Mouse (Mus musculus) ES-E14 (cell line): Measurements from ENCODE around the gene Shroom1. TPM values are rescaled to one million over a fixed set of nuclear protein-coding genes. Genes with fewer than 3 reads are reported as not detected.

Experiments
- DNase-seq: peaks from one replicate; pipeline ENCODE4 v3.0.0-alpha.2; 2013; ENCODE audit warnings: low read depth, low spot score
- H3K27ac ChIP-seq: 2 replicates; pipeline ENCODE4 v1.5.1; 2012; ENCODE audit warnings: low read depth, mild to moderate bottlenecking, low read length, moderate library complexity, mixed read lengths; ENCODE audit not compliant: poor library complexity, insufficient read depth, severe bottlenecking
- H3K36me3 ChIP-seq: 2 replicates; pipeline ENCODE4 v1.6.1; 2012; ENCODE audit warnings: mild to moderate bottlenecking, low read length, moderate library complexity, mixed read lengths; ENCODE audit not compliant: control insufficient read depth, poor library complexity, insufficient read depth, severe bottlenecking
- H3K4me1 ChIP-seq, 2 experiments: fragments of 150-350 bp in 1 of 2; sonication (generic) in 1 of 2; 2 replicates each; pipeline ENCODE4 v1.6.1; 2012; ENCODE audit warnings: low read length in 2 of 2, mild to moderate bottlenecking in 1 of 2, mixed read lengths in 1 of 2; ENCODE audit not compliant: control insufficient read depth in 2 of 2, insufficient read depth in 2 of 2, poor library complexity in 1 of 2
- H3K4me3 ChIP-seq, 2 experiments: fragments of 150-350 bp in 1 of 2; sonication (generic) in 1 of 2; 2 replicates each; pipeline ENCODE4 v1.5.1; 2012; ENCODE audit warnings: low read length in 2 of 2, low read depth in 1 of 2, mild to moderate bottlenecking in 1 of 2, mixed read lengths in 1 of 2; ENCODE audit not compliant: insufficient read depth in 1 of 2, poor library complexity in 1 of 2, severe bottlenecking in 1 of 2
- H3K9ac ChIP-seq: 2 replicates; pipeline ENCODE4 v1.6.1; 2012; ENCODE audit warnings: low read depth, mild to moderate bottlenecking, low read length, mixed read lengths; ENCODE audit not compliant: poor library complexity, insufficient read depth, severe bottlenecking
- H3K9me3 ChIP-seq: fragments of 150-350 bp; sonication (generic); 2 replicates; pipeline ENCODE4 v1.6.1; 2012; ENCODE audit warnings: low read depth, mild to moderate bottlenecking, low read length; ENCODE audit not compliant: control insufficient read depth, insufficient read depth
- CHD2 ChIP-seq: IDR thresholded peaks from 2 replicates; pipeline ENCODE4 v1.6.1; 2014; ENCODE audit warnings: mild to moderate bottlenecking, low read depth, low read length, inconsistent platforms
- HCFC1 ChIP-seq: IDR thresholded peaks from 2 replicates; pipeline ENCODE4 v1.6.1; 2012; ENCODE audit warnings: low read length, inconsistent platforms, borderline replicate concordance; ENCODE audit not compliant: insufficient read depth
- MAFK ChIP-seq: IDR thresholded peaks from 2 replicates; pipeline ENCODE4 v1.6.1; 2014; ENCODE audit warnings: mild to moderate bottlenecking, low read depth, low read length, inconsistent platforms; ENCODE audit not compliant: insufficient read depth
- ZC3H11A ChIP-seq: IDR thresholded peaks from 2 replicates; pipeline ENCODE4 v1.6.1; 2012; ENCODE audit warnings: low read depth, mild to moderate bottlenecking, inconsistent platforms, low read length, borderline replicate concordance
- ZNF384 ChIP-seq: IDR thresholded peaks from 2 replicates; pipeline ENCODE4 v1.6.1; 2012; ENCODE audit warnings: low read depth, low read length, inconsistent platforms
- in situ Hi-C, 2 experiments: fragments of 600-800 bp; cut with MboI; formaldehyde crosslinking; loops; one replicate each; pipeline ENCODE4 v1.15.1; 2025; ENCODE audit warnings: low sequenced_read_pairs in 2 of 2, inconsistent platforms in 1 of 2; ENCODE audit not compliant: unreplicated experiment in 2 of 2
- total RNA-seq: library from RNA; depleted of rRNA; stranded (reverse); fragments of 300-350 nt; gene quantifications from 2 replicates; pipeline ENCODE4 v1.2.3, GENCODE M21; 2012

The Shroom1 gene
- total RNA-seq, 1 experiment: 1.7 TPM

DNA sequence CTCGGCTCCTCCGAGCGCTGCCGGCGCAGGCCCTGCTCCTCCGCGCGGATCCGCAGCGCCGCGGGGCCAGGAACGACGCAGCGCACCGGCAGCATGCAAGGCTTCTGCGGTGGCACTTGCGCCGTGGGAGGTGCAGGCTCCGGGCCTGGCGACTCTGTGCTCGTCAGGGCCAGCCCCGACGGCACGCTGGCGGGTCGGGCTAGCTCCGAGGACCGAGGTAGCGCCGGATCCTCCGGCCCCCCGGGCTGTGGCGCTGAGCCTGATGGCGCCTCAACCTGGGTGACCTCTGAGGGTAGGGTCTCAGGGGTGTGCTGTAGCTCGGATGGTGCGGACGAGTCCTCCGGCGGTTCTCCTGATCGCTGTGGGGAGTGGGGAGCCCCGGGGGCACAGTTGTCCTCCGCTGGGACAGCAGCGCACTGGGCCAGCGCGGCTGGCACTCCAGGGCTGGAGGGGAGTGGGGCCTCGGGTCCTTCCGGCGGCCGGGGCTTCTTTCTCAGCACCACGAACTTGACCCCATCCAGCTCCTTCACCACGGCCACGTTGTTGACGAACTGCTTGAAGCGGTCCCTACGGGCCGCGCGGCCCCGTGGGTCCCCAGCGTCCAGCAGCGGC is 22.3 kb downstream of the Shroom1 start:
- Histone ChIP-seq H3K36me3 (no peaks in the 10 kb centered on the region), H3K4me1 (peaks cover 0 to 2% of the 10 kb centered on the region in 2 experiments; a peak in 1 of 4 replicates), H3K9me3 (no peaks in the 10 kb centered on the region), H3K4me3 (peak overlapping the region; percentile 61 to 67), H3K27ac (no peak overlapping the region), H3K9ac (peak overlapping the region; percentile 15; the same call in 1 of the 2 replicates)
- no peak for TF ChIP-seq ZNF384
- no peak for TF ChIP-seq ZC3H11A
- TF ChIP-seq MAFK: no peak
- no peak for TF ChIP-seq HCFC1
- TF ChIP-seq CHD2: no peak
- in situ Hi-C loops: no loop called here
- DNase-seq: no peak

- Histone ChIP-seq H3K27ac (no peak within 1 kb of the TSS), H3K4me1 (peaks cover 0 to 2% of the 10 kb centered on the region in 2 experiments; a peak in 1 of 4 replicates), H3K36me3 (no peaks in the 10 kb centered on the region), H3K4me3 (peak within 1 kb of the TSS; percentile 61 to 67), H3K9ac (peak within 1 kb of the TSS; percentile 15; the same call in 1 of the 2 replicates), H3K9me3 (no peaks in the 10 kb centered on the region)
- TF ChIP-seq MAFK (no peak), HCFC1 (0 out of 2 replicates have a peak, but pooled peaks have one; percentile 13), ZNF384 (no peak), CHD2 (no peak)
- in situ Hi-C loops: no loop called here
- no peak for DNase-seq
These were observed 22.8 kb downstream of the Shroom1 start, which contains the start of the genes Gm9945 and Sowaha for GRCm38 (mm10) chr11:53479783-53480301. Gm9945 (plus strand) TSS chr11:53480166. Sowaha (minus strand) TSS chr11:53480274.

GRCm38 (mm10) chr11:53481088-53481730 is 24.2 kb downstream of the Shroom1 start:
- TF ChIP-seq HCFC1: no peak
- TF ChIP-seq CHD2: no peak
- no peak for TF ChIP-seq ZNF384
- TF ChIP-seq MAFK: no peak
- no peak for TF ChIP-seq ZC3H11A

DNA sequence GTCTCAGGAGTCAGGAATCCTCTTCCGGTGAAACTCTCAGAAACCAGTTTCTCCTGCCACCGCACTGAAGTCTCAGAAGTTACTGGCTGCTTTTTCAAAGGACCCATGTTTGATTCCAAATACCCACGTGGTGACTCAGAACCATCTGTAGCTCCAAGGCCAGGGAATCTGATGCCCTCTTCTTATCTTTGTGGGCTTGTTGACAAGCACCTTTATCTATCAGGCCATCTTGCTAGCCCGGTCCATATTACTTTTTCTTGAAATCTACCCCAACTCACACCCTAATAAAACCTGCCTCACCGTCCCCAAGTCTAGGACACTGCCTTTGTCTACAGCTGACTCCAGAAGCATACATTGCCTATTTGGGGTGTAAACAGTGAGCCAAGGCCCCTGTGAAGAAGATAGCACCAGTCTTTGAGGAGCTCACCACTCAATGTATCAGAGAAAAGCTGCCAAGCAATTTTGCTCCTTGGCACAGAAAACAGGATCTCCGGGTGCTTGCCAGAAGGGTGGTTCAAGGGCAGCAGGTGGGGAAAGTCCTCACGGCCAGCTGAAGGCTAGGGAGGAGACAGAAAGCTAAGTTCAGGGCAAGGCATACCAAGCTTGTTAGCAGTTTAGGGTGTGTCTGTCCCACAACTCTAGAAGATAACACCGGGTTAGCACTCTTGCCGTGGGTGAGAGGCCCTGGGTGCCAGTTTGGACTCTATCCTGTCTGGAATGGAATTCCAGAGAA is 26.3 kb downstream of the Shroom1 start:
- no peak for DNase-seq
- Histone ChIP-seq H3K36me3 (no peaks in the 10 kb centered on the region), H3K4me3 (no peak overlapping the region), H3K27ac (no peak overlapping the region), H3K9ac (no peak overlapping the region), H3K9me3 (no peaks in the 10 kb centered on the region), H3K4me1 (peaks cover 2 to 3% of the 10 kb centered on the region in 2 experiments; a peak in 1 of 4 replicates)
- in situ Hi-C loops: no loop called here
- TF ChIP-seq CHD2 (no peak), ZC3H11A (no peak), MAFK (no peak)

More at GRCm38 (mm10) chr11:53481088-53481730, 24.2 kb downstream of the Shroom1 start:
- Histone ChIP-seq H3K4me1 (peaks cover 0 to 2% of the 10 kb centered on the region in 2 experiments; a peak in 1 of 4 replicates), H3K4me3 (no peak overlapping the region), H3K9ac (no peak overlapping the region), H3K9me3 (no peaks in the 10 kb centered on the region), H3K36me3 (no peaks in the 10 kb centered on the region), H3K27ac (no peak overlapping the region)
- in situ Hi-C loops: no loop called here
- no peak for DNase-seq
